Mouse (Mus musculus) testis, adult 2 months (tissue): ENCODE measurements around the gene Slc5a11.

Experiments used
- CTCF ChIP-seq: fragments of 200-500 bp; IDR thresholded peaks from 2 replicates; pipeline ENCODE4 v1.5.1; 2012; ENCODE audit warnings: low read depth, mild to moderate bottlenecking, inconsistent platforms, low read length, moderate library complexity; ENCODE audit not compliant: control insufficient read depth, insufficient read depth, insufficient replicate concordance
- POLR2A ChIP-seq: fragments of 200-500 bp; IDR thresholded peaks from 2 replicates; pipeline ENCODE4 v1.6.1; 2012; ENCODE audit warnings: low read depth, mild to moderate bottlenecking, inconsistent platforms, low read length, moderate library complexity; ENCODE audit not compliant: control insufficient read depth

- TF ChIP-seq POLR2A = no peak
- no peak for TF ChIP-seq CTCF
These were observed 38.8 kb downstream of the Slc5a11 start for GRCm38 (mm10) chr7:123253396-123253795.
